Mouse (Mus musculus) small intestine, adult 2 months (tissue): Measurements from ENCODE around the gene Abi2. TPM values are rescaled to one million over a fixed set of nuclear protein-coding genes. Genes with fewer than 3 reads are reported as not detected.

Experiments
- H3K27ac ChIP-seq: fragments of 200-500 bp; 2 replicates; pipeline ENCODE4 v1.5.1; 2012; ENCODE audit warnings: low read depth, low read length, control low read depth, inconsistent platforms; ENCODE audit not compliant: insufficient read depth
- H3K27me3 ChIP-seq: fragments of 200-500 bp; 2 replicates; pipeline ENCODE4 v1.6.1; 2012; ENCODE audit warnings: mild to moderate bottlenecking, moderate library complexity, low read length, inconsistent platforms; ENCODE audit not compliant: control insufficient read depth, insufficient read depth
- H3K36me3 ChIP-seq: fragments of 200-500 bp; 2 replicates; pipeline ENCODE4 v1.6.1; 2012; ENCODE audit warnings: mild to moderate bottlenecking, low read length, control low read depth, inconsistent platforms; ENCODE audit not compliant: control insufficient read depth, insufficient read depth
- H3K4me1 ChIP-seq: fragments of 200-500 bp; 2 replicates; pipeline ENCODE4 v1.6.1; 2012; ENCODE audit warnings: low read length, inconsistent platforms, mixed read lengths; ENCODE audit not compliant: control insufficient read depth, insufficient read depth, insufficient read length
- H3K4me3 ChIP-seq: fragments of 200-500 bp; 2 replicates; pipeline ENCODE4 v1.5.1; 2012; ENCODE audit warnings: low read depth, mild to moderate bottlenecking, control low read depth, inconsistent platforms, low read length, moderate library complexity
- CTCF ChIP-seq: fragments of 200-500 bp; IDR thresholded peaks from 2 replicates; pipeline ENCODE4 v1.5.1; 2012; ENCODE audit warnings: low read depth, mild to moderate bottlenecking, control low read depth, inconsistent platforms, low read length, moderate library complexity, mixed read lengths; ENCODE audit not compliant: insufficient replicate concordance, insufficient read length; ENCODE audit errors: extremely low read depth
- POLR2A ChIP-seq: fragments of 200-500 bp; IDR thresholded peaks from 2 replicates; pipeline ENCODE4 v1.6.1; 2012; ENCODE audit warnings: low read depth, mild to moderate bottlenecking, control low read depth, inconsistent platforms, low read length, moderate library complexity
- WGBS: fragments of 180-500 bp; shearing (Covaris S2); methylation state at CpG from one replicate; pipeline ENCODE4 v1.1.7; 2018; 5-methylcytosine and 5-hydroxymethylcytosine counted together
- polyA plus RNA-seq: library from polyadenylated mRNA; depleted of rRNA; stranded (reverse); fragments of >200 nt; gene quantifications from 2 replicates; pipeline ENCODE4 v1.2.3, GENCODE M21; 2012

Gene Abi2
- polyA plus RNA-seq, 1 experiment, result 1.0 TPM

- H3K27ac ChIP-seq, result no peak overlapping the region
- TF ChIP-seq POLR2A (no peak), CTCF (no peak)
- no peaks in the 10 kb centered on the region for H3K27me3 ChIP-seq
- no peak overlapping the region for H3K4me3 ChIP-seq
- no peaks in the 10 kb centered on the region for H3K4me1 ChIP-seq
- no peaks in the 10 kb centered on the region for H3K36me3 ChIP-seq
- 86% methylated on average over 12 of the region's 12 CpGs for WGBS
Observed at GRCm38 (mm10) chr1:60447067-60447466, 37.6 kb downstream of the Abi2 start.

- no peak for TF ChIP-seq POLR2A
- TF ChIP-seq CTCF, result no peak
Observed at GRCm38 (mm10) chr1:60449896-60450295, 40.5 kb downstream of the Abi2 start.

GRCm38 (mm10) chr1:60460623-60461022 lies 51.2 kb downstream of the Abi2 start:
- no peak for TF ChIP-seq POLR2A
- TF ChIP-seq CTCF, result no peak
- no peaks in the 10 kb centered on the region for H3K36me3 ChIP-seq
- H3K4me1 ChIP-seq, result no peaks in the 10 kb centered on the region
- WGBS, result 75% methylated on average over 1 of the region's 1 CpGs
- H3K4me3 ChIP-seq, result no peak overlapping the region
- H3K27ac ChIP-seq, result no peak overlapping the region
- H3K27me3 ChIP-seq, result no peaks in the 10 kb centered on the region

More at GRCm38 (mm10) chr1:60449896-60450295, 40.5 kb downstream of the Abi2 start:
- Histone ChIP-seq H3K27me3 (no peaks in the 10 kb centered on the region), H3K27ac (no peak overlapping the region), H3K36me3 (no peaks in the 10 kb centered on the region), H3K4me3 (no peak overlapping the region), H3K4me1 (no peaks in the 10 kb centered on the region)
- WGBS, result 26% methylated on average over 1 of the region's 1 CpGs

- 0 out of 2 replicates have a peak, but pooled peaks cover 1% of the 10 kb centered on the region for H3K36me3 ChIP-seq
- no peak overlapping the region for H3K27ac ChIP-seq
- TF ChIP-seq POLR2A (no peak), CTCF (no peak)
- 88% methylated on average over 2 of the region's 2 CpGs for WGBS
- H3K4me3 ChIP-seq, result no peak overlapping the region
- H3K4me1 ChIP-seq, result no peaks in the 10 kb centered on the region
- H3K27me3 ChIP-seq, result no peaks in the 10 kb centered on the region
Observed at GRCm38 (mm10) chr1:60469491-60469890, 60.1 kb downstream of the Abi2 start.

- no peak overlapping the region for H3K4me3 ChIP-seq
- 91% methylated on average over 7 of the region's 7 CpGs for WGBS
- TF ChIP-seq POLR2A, result no peak
- H3K27ac ChIP-seq, result no peak overlapping the region
- 0 out of 2 replicates have a peak, but pooled peaks cover 1% of the 10 kb centered on the region for H3K36me3 ChIP-seq
- no peaks in the 10 kb centered on the region for H3K27me3 ChIP-seq
- H3K4me1 ChIP-seq, result no peaks in the 10 kb centered on the region
Observed at GRCm38 (mm10) chr1:60470541-60470940, 61.1 kb downstream of the Abi2 start.

GRCm38 (mm10) chr1:60481561-60481960 lies 72.1 kb downstream of the Abi2 start:
- Histone ChIP-seq H3K27ac (no peak overlapping the region), H3K4me3 (no peak overlapping the region), H3K36me3 (peaks cover 12% of the 10 kb centered on the region), H3K4me1 (no peaks in the 10 kb centered on the region), H3K27me3 (no peaks in the 10 kb centered on the region)
- TF ChIP-seq POLR2A (no peak), CTCF (no peak)
- WGBS, result 60% methylated on average over 1 of the region's 1 CpGs

- no peak overlapping the region for H3K4me3 ChIP-seq
- H3K36me3 ChIP-seq, result peaks cover 15% of the 10 kb centered on the region
- H3K27ac ChIP-seq, result no peak overlapping the region
- no peak for TF ChIP-seq POLR2A
- TF ChIP-seq CTCF, result no peak
- 76% methylated on average over 1 of the region's 1 CpGs for WGBS
- H3K27me3 ChIP-seq, result no peaks in the 10 kb centered on the region
- H3K4me1 ChIP-seq, result no peaks in the 10 kb centered on the region
Observed at GRCm38 (mm10) chr1:60482881-60483280, 73.5 kb downstream of the Abi2 start.

GRCm38 (mm10) chr1:60485649-60486048 lies 76.2 kb downstream of the Abi2 start:
- no peak for TF ChIP-seq POLR2A
- TF ChIP-seq CTCF, result no peak
- Histone ChIP-seq H3K27me3 (no peaks in the 10 kb centered on the region), H3K36me3 (peaks cover 36% of the 10 kb centered on the region), H3K4me1 (no peaks in the 10 kb centered on the region), H3K27ac (no peak overlapping the region), H3K4me3 (no peak overlapping the region)
- 91% methylated on average over 3 of the region's 3 CpGs for WGBS
